Mouse (Mus musculus): ENCODE results near the gene Zfp616.

Zfp616 gene

GRCm38 (mm10) chr11:74069655-74070054 is at the start of gene Zfp616:
TSS of gene Zfp616 (plus strand) at chr11:74069955.
- no peak for DNase-seq

GRCm38 (mm10) chr11:74051347-74051746 is 18.4 kb upstream of the Zfp616 start:
- no peak for DNase-seq

GRCm38 (mm10) chr11:74056451-74056850 is 13.3 kb upstream of the Zfp616 start, which contains the start of the genes Olfr139 and Olfr399:
TSS of gene Olfr139 (minus strand) at chr11:74056551.
TSS of gene Olfr399 (minus strand) at chr11:74056615.
- DNase-seq: no peak

GRCm38 (mm10) chr11:74100724-74101123 is 31.0 kb downstream of the Zfp616 start:
- DNase-seq: no peak

GRCm38 (mm10) chr11:74101507-74101906 is 31.8 kb downstream of the Zfp616 start:
- DNase-seq: no peak

- DNase-seq: no peak
Measured at GRCm38 (mm10) chr11:74105066-74105465, 35.3 kb downstream of the Zfp616 start.

GRCm38 (mm10) chr11:74113412-74113811 is 43.7 kb downstream of the Zfp616 start, which contains the start of gene Olfr401:
TSS of gene Olfr401 (plus strand) at chr11:74113712.
- DNase-seq: no peak

Data from kidney, postnatal 4 days (tissue).